Mouse (Mus musculus): ENCODE results near the gene Slc16a4. TPM values are rescaled to one million over a fixed set of nuclear protein-coding genes. Genes with fewer than 3 reads are reported as not detected.

The Slc16a4 gene
- total RNA-seq, 2 experiments from 2014 or later, result 1.0 to 1.9 TPM

- peak; percentile 62 to 83 for DNase-seq (ENCODE audit: extremely low spot score in 1 of 2, low spot score in 1 of 2)
Measured at GRCm38 (mm10) chr3:107356964-107357441, 66.0 kb downstream of the Slc16a4 start.

- DNase-seq (ENCODE audit: extremely low spot score in 1 of 2, low spot score in 1 of 2), result no peak
Measured at GRCm38 (mm10) chr3:107357700-107358234, 66.7 kb downstream of the Slc16a4 start.

GRCm38 (mm10) chr3:107360341-107360740, 69.3 kb downstream of the Slc16a4 start:
- no peak for DNase-seq (ENCODE audit: extremely low spot score in 1 of 2, low spot score in 1 of 2)

Other genes starting within 250 kb of the Slc16a4 start
- 10 to 100 TPM; 79.9 to 97.7 TPM for gene Kcna2, start 190.1 kb upstream of the Slc16a4 start, total RNA-seq (2021)
- gene Kcna10, start 108.2 kb upstream of the Slc16a4 start, total RNA-seq (2021), result not detected
- gene Cym, start 69.5 kb upstream of the Slc16a4 start, total RNA-seq (2021), result not detected
- not detected for gene A630076J17Rik, start 60.6 kb upstream of the Slc16a4 start, total RNA-seq (2021)
- under 1 TPM in 1 of 2 experiments, not detected in 1; 0.07 TPM for gene Prok1, start 51.5 kb upstream of the Slc16a4 start, total RNA-seq (2021)
- gene Lamtor5, start 12.4 kb upstream of the Slc16a4 start, total RNA-seq (2021), result 10 to 100 TPM; 54.9 to 69.3 TPM
- gene Rbm15, start 42.4 kb downstream of the Slc16a4 start, total RNA-seq (2021), result 10 to 100 TPM; 24.9 to 27.6 TPM
- gene Kcnc4, start 168.3 kb downstream of the Slc16a4 start, total RNA-seq (2021), result 10 to 100 TPM; 49.5 to 52.4 TPM
- 100 to 1,000 TPM; 288 to 297 TPM for gene Slc6a17, start 226.8 kb downstream of the Slc16a4 start, total RNA-seq (2021)

Measured in layer of hippocampus, postnatal 25 days (tissue).